ENCODE assay signal across 8 mouse cellular contexts in genomic region chr16:62506725-62507482, GRCm38 (mm10).
DNase-seq lines count a peak whose midpoint lies in the region; ATAC-seq lines count a peak whose summit lies in the region.

No protein-coding gene starts in this region.

- no peak for ATAC-seq in heart, embryonic 12.5 days (ENCODE audit: insufficient number of reproducible peaks, low FRiP score)
- ATAC-seq in midbrain, embryonic 15.5 days (replicated peaks), result no peak

- peak; percentile 35 to 56 for DNase-seq in heart, postnatal 10 days
- DNase-seq in right cerebral cortex, adult 2 months (ENCODE audit: low spot score in 2 of 2), result peak; percentile 34 to 43
- DNase-seq in right cerebral cortex, postnatal 4 days, result no peak
- DNase-seq in embryo, embryonic 11.5 days (ENCODE audit: low read depth, low spot score), result peak; percentile 16
- peak; percentile 8 for DNase-seq in right cerebral cortex, postnatal 25 days
- DNase-seq in urinary bladder, adult 18-20 months (ENCODE audit: low spot score in 2 of 2), result no peak

- H3K9ac ChIP-seq in heart, embryonic 12.5 days, result no peak overlapping the region
- no peak overlapping the region for H3K9ac ChIP-seq in midbrain, embryonic 15.5 days

- no peaks in the 10 kb centered on the region for H3K36me3 ChIP-seq in heart, embryonic 12.5 days
- no peaks in the 10 kb centered on the region for H3K36me3 ChIP-seq in midbrain, embryonic 15.5 days (replicated peaks)

- H3K27me3 ChIP-seq in heart, embryonic 12.5 days (replicated peaks), result no peaks in the 10 kb centered on the region
- no peaks in the 10 kb centered on the region for H3K27me3 ChIP-seq in midbrain, embryonic 15.5 days (replicated peaks)

- no peak overlapping the region for H3K27ac ChIP-seq in heart, embryonic 12.5 days (ENCODE audit: poor library complexity, severe bottlenecking)
- no peak overlapping the region for H3K27ac ChIP-seq in midbrain, embryonic 15.5 days

- WGBS in heart, embryonic 12.5 days, result 32% methylated on average over 2 of the region's 2 CpGs
- WGBS in midbrain, embryonic 15.5 days, result 57% methylated on average over 2 of the region's 2 CpGs

- no peaks in the 10 kb centered on the region for H3K4me1 ChIP-seq in heart, embryonic 12.5 days (replicated peaks)
- H3K4me1 ChIP-seq in midbrain, embryonic 15.5 days, result no peaks in the 10 kb centered on the region

- no peaks in the 10 kb centered on the region for H3K9me3 ChIP-seq in heart, embryonic 12.5 days (replicated peaks)
- H3K9me3 ChIP-seq in midbrain, embryonic 15.5 days, result no peaks in the 10 kb centered on the region

- no peak overlapping the region for H3K4me3 ChIP-seq in heart, embryonic 12.5 days
- no peak overlapping the region for H3K4me3 ChIP-seq in midbrain, embryonic 15.5 days

- no peak overlapping the region for H3K4me2 ChIP-seq in heart, embryonic 12.5 days
- H3K4me2 ChIP-seq in midbrain, embryonic 15.5 days, result no peak overlapping the region

- intact Hi-C loops in heart, postnatal 10 days (cut with DNase I), result loop anchor here (1.0 to 10.0 kb wide), 4 partner anchors 35 to 318 kb away; no protein-coding TSS in a partner anchor

Comparison
In these comparisons a context has a peak if more than half of its experiments do, and no peak if none do; other contexts are left out.
1. DNase-seq: peak in heart, postnatal 10 days (2 of 2), right cerebral cortex, adult 2 months (2 of 2), embryo, embryonic 11.5 days (single experiment) and right cerebral cortex, postnatal 25 days (single experiment); none in right cerebral cortex, postnatal 4 days (single experiment) and urinary bladder, adult 18-20 months (0 of 2).